Mouse (Mus musculus): ENCODE measurements around the gene Erc2. TPM values are rescaled to one million over a fixed set of nuclear protein-coding genes. Genes with fewer than 3 reads are reported as not detected.

The Erc2 gene
- polyA plus RNA-seq, 1 experiment from 2014 or later, result 33.9 TPM

GRCm38 (mm10) chr14:27674096-27674495, 51.9 kb downstream of the Erc2 start:
- H3K27ac ChIP-seq (ENCODE audit: low read depth, low read length), result no peak overlapping the region
- no peak overlapping the region for H3K4me2 ChIP-seq (replicated peaks; ENCODE audit: low read depth, low read length)
- ATAC-seq (ENCODE audit: low FRiP score), result no peak
- no peaks in the 10 kb centered on the region for H3K4me1 ChIP-seq (replicated peaks; ENCODE audit: control insufficient read depth, insufficient read depth, low read length)
- H3K9ac ChIP-seq (ENCODE audit: low read depth, low read length), result no peak overlapping the region
- DNase-seq (ENCODE audit: low spot score), result no peak
- no peaks in the 10 kb centered on the region for H3K27me3 ChIP-seq (ENCODE audit: control insufficient read depth, insufficient read depth, low read length)
- WGBS, result 73% methylated on average over 4 of the region's 4 CpGs
- no peaks in the 10 kb centered on the region for H3K36me3 ChIP-seq (ENCODE audit: control insufficient read depth, insufficient read depth, low read length)
- H3K9me3 ChIP-seq (ENCODE audit: control insufficient read depth, low read length), result no peaks in the 10 kb centered on the region
- no peak overlapping the region for H3K4me3 ChIP-seq (ENCODE audit: low read depth, low read length)

- Histone ChIP-seq H3K27ac (ENCODE audit: low read depth, low read length) (no peak overlapping the region), H3K4me3 (ENCODE audit: low read depth, low read length) (no peak overlapping the region), H3K4me1 (replicated peaks; ENCODE audit: control insufficient read depth, insufficient read depth, low read length) (no peaks in the 10 kb centered on the region), H3K36me3 (ENCODE audit: control insufficient read depth, insufficient read depth, low read length) (no peaks in the 10 kb centered on the region), H3K27me3 (ENCODE audit: control insufficient read depth, insufficient read depth, low read length) (no peaks in the 10 kb centered on the region), H3K9ac (ENCODE audit: low read depth, low read length) (no peak overlapping the region), H3K9me3 (ENCODE audit: control insufficient read depth, low read length) (no peaks in the 10 kb centered on the region), H3K4me2 (replicated peaks; ENCODE audit: low read depth, low read length) (no peak overlapping the region)
- ATAC-seq (ENCODE audit: low FRiP score) (no peak), DNase-seq (ENCODE audit: low spot score) (no peak)
- 83% methylated on average over 10 of the region's 10 CpGs for WGBS
Measured at GRCm38 (mm10) chr14:27674561-27674960, 52.3 kb downstream of the Erc2 start.

- Histone ChIP-seq H3K9me3 (ENCODE audit: control insufficient read depth, low read length) (no peaks in the 10 kb centered on the region), H3K4me2 (replicated peaks; ENCODE audit: low read depth, low read length) (no peak overlapping the region), H3K36me3 (ENCODE audit: control insufficient read depth, insufficient read depth, low read length) (no peaks in the 10 kb centered on the region), H3K9ac (ENCODE audit: low read depth, low read length) (no peak overlapping the region), H3K27me3 (ENCODE audit: control insufficient read depth, insufficient read depth, low read length) (no peaks in the 10 kb centered on the region), H3K4me3 (ENCODE audit: low read depth, low read length) (no peak overlapping the region), H3K4me1 (replicated peaks; ENCODE audit: control insufficient read depth, insufficient read depth, low read length) (no peaks in the 10 kb centered on the region), H3K27ac (ENCODE audit: low read depth, low read length) (no peak overlapping the region)
- DNase-seq (ENCODE audit: low spot score) (no peak), ATAC-seq (ENCODE audit: low FRiP score) (no peak)
- 86% methylated on average over 6 of the region's 6 CpGs for WGBS
Measured at GRCm38 (mm10) chr14:27675071-27675470, 52.8 kb downstream of the Erc2 start.

GRCm38 (mm10) chr14:27682368-27683052, 60.3 kb downstream of the Erc2 start:
- ATAC-seq (ENCODE audit: low FRiP score), result no peak
- Histone ChIP-seq H3K9me3 (ENCODE audit: control insufficient read depth, low read length) (no peaks in the 10 kb centered on the region), H3K36me3 (ENCODE audit: control insufficient read depth, insufficient read depth, low read length) (no peaks in the 10 kb centered on the region), H3K27me3 (ENCODE audit: control insufficient read depth, insufficient read depth, low read length) (no peaks in the 10 kb centered on the region), H3K9ac (ENCODE audit: low read depth, low read length) (no peak overlapping the region), H3K4me1 (replicated peaks; ENCODE audit: control insufficient read depth, insufficient read depth, low read length) (no peaks in the 10 kb centered on the region), H3K4me3 (ENCODE audit: low read depth, low read length) (no peak overlapping the region), H3K4me2 (replicated peaks; ENCODE audit: low read depth, low read length) (no peak overlapping the region), H3K27ac (ENCODE audit: low read depth, low read length) (no peak overlapping the region)
- no peak for DNase-seq (ENCODE audit: low spot score)
- 90% methylated on average over 3 of the region's 3 CpGs for WGBS

DNA sequence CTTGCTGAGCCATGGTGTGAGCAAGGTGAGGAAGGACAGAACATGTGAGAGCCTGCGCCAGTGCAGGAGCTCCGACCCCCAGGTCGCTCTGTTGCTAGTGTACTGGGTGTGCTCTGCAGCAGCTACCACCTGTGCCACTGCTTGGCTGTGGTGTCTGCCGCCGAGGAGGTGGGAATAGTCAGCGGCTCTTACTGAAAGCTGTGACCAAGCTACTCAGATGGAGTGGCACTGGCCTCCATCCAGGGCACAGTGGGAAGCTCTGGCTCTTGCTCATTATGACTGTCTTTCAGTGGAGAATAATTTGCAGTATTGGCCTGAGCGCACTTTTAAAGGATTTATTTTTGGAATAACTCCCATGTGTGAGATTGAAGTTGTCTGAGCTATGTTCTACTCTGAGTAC, 73.6 kb downstream of the Erc2 start:
- H3K27ac ChIP-seq (ENCODE audit: low read depth, low read length), result no peak overlapping the region
- no peak overlapping the region for H3K4me3 ChIP-seq (ENCODE audit: low read depth, low read length)
- WGBS, result 96% methylated on average over 7 of the region's 7 CpGs
- no peak overlapping the region for H3K9ac ChIP-seq (ENCODE audit: low read depth, low read length)
- H3K4me1 ChIP-seq (replicated peaks; ENCODE audit: control insufficient read depth, insufficient read depth, low read length), result no peaks in the 10 kb centered on the region
- H3K27me3 ChIP-seq (ENCODE audit: control insufficient read depth, insufficient read depth, low read length), result no peaks in the 10 kb centered on the region
- no peaks in the 10 kb centered on the region for H3K36me3 ChIP-seq (ENCODE audit: control insufficient read depth, insufficient read depth, low read length)
- no peak for DNase-seq (ENCODE audit: low spot score)
- ATAC-seq (ENCODE audit: low FRiP score), result no peak
- no peaks in the 10 kb centered on the region for H3K9me3 ChIP-seq (ENCODE audit: control insufficient read depth, low read length)
- no peak overlapping the region for H3K4me2 ChIP-seq (replicated peaks; ENCODE audit: low read depth, low read length)

GRCm38 (mm10) chr14:27717364-27717763, 95.1 kb downstream of the Erc2 start:
- Histone ChIP-seq H3K9ac (ENCODE audit: low read depth, low read length) (no peak overlapping the region), H3K27ac (ENCODE audit: low read depth, low read length) (no peak overlapping the region), H3K4me1 (replicated peaks; ENCODE audit: control insufficient read depth, insufficient read depth, low read length) (no peaks in the 10 kb centered on the region), H3K9me3 (ENCODE audit: control insufficient read depth, low read length) (no peaks in the 10 kb centered on the region), H3K4me2 (replicated peaks; ENCODE audit: low read depth, low read length) (no peak overlapping the region), H3K36me3 (ENCODE audit: control insufficient read depth, insufficient read depth, low read length) (no peaks in the 10 kb centered on the region), H3K27me3 (ENCODE audit: control insufficient read depth, insufficient read depth, low read length) (no peaks in the 10 kb centered on the region), H3K4me3 (ENCODE audit: low read depth, low read length) (no peak overlapping the region)
- DNase-seq (ENCODE audit: low spot score) (no peak), ATAC-seq (ENCODE audit: low FRiP score) (no peak)
- 77% methylated on average over 7 of the region's 7 CpGs for WGBS

DNA sequence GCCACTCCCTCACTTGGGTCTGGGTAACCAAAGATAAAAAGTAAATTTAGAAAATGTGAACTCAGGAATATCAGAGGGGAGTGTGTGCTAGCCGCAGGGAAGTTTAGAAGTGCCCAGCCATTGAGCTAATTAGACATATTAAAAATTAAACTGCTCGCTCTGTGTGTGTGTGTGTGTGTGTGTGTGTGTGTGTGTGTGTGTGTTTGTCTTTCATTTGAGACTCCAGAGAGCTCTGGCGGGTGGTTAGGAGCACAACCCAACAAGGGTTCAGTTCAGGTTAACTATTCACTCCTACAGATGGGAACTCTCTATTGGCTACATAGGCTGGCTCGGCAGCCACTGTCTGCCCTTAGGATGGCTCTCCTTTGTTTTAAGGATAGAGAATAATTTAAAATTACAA, 97.4 kb downstream of the Erc2 start:
- no peaks in the 10 kb centered on the region for H3K27me3 ChIP-seq (ENCODE audit: control insufficient read depth, insufficient read depth, low read length)
- no peaks in the 10 kb centered on the region for H3K36me3 ChIP-seq (ENCODE audit: control insufficient read depth, insufficient read depth, low read length)
- no peaks in the 10 kb centered on the region for H3K9me3 ChIP-seq (ENCODE audit: control insufficient read depth, low read length)
- no peak overlapping the region for H3K27ac ChIP-seq (ENCODE audit: low read depth, low read length)
- no peak overlapping the region for H3K4me3 ChIP-seq (ENCODE audit: low read depth, low read length)
- H3K4me1 ChIP-seq (replicated peaks; ENCODE audit: control insufficient read depth, insufficient read depth, low read length), result no peaks in the 10 kb centered on the region
- no peak overlapping the region for H3K9ac ChIP-seq (ENCODE audit: low read depth, low read length)
- no peak for DNase-seq (ENCODE audit: low spot score)
- no peak overlapping the region for H3K4me2 ChIP-seq (replicated peaks; ENCODE audit: low read depth, low read length)
- no peak for ATAC-seq (ENCODE audit: low FRiP score)
- WGBS, result 82% methylated on average over 4 of the region's 4 CpGs

GRCm38 (mm10) chr14:27720944-27721343, 98.7 kb downstream of the Erc2 start:
- H3K36me3 ChIP-seq (ENCODE audit: control insufficient read depth, insufficient read depth, low read length), result no peaks in the 10 kb centered on the region
- DNase-seq (ENCODE audit: low spot score), result no peak
- no peaks in the 10 kb centered on the region for H3K9me3 ChIP-seq (ENCODE audit: control insufficient read depth, low read length)
- H3K27me3 ChIP-seq (ENCODE audit: control insufficient read depth, insufficient read depth, low read length), result no peaks in the 10 kb centered on the region
- 96% methylated on average over 3 of the region's 3 CpGs for WGBS
- ATAC-seq (ENCODE audit: low FRiP score), result no peak
- no peaks in the 10 kb centered on the region for H3K4me1 ChIP-seq (replicated peaks; ENCODE audit: control insufficient read depth, insufficient read depth, low read length)
- H3K9ac ChIP-seq (ENCODE audit: low read depth, low read length), result no peak overlapping the region
- no peak overlapping the region for H3K4me3 ChIP-seq (ENCODE audit: low read depth, low read length)
- H3K4me2 ChIP-seq (replicated peaks; ENCODE audit: low read depth, low read length), result no peak overlapping the region
- H3K27ac ChIP-seq (ENCODE audit: low read depth, low read length), result no peak overlapping the region

DNA sequence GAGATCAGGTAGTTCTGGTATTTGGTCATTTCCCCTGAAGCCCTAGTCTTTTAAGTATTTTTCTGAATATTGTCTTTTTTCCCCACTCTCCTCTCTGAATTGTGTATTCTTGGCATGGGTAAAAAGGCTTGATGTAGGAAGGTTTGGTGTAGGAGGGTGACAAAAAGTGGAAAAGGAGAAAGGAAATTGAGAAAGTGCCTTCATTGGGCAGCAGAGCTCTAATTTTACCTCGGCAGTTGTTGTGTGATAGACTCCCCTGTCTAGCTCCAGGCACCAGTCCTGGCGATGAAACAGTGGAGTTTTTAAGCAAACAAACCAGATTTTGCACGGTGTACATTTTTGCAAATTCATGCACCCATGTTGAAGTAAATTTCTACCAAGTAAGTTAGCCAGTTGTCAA, 99.5 kb downstream of the Erc2 start:
- WGBS, result 86% methylated on average over 3 of the region's 3 CpGs
- H3K4me1 ChIP-seq (replicated peaks; ENCODE audit: control insufficient read depth, insufficient read depth, low read length), result no peaks in the 10 kb centered on the region
- no peak for ATAC-seq (ENCODE audit: low FRiP score)

More for the DNA sequence above, 99.5 kb downstream of the Erc2 start:
- Histone ChIP-seq H3K4me2 (replicated peaks; ENCODE audit: low read depth, low read length) (no peak overlapping the region), H3K27me3 (ENCODE audit: control insufficient read depth, insufficient read depth, low read length) (no peaks in the 10 kb centered on the region), H3K9me3 (ENCODE audit: control insufficient read depth, low read length) (no peaks in the 10 kb centered on the region), H3K9ac (ENCODE audit: low read depth, low read length) (no peak overlapping the region), H3K27ac (ENCODE audit: low read depth, low read length) (no peak overlapping the region), H3K36me3 (ENCODE audit: control insufficient read depth, insufficient read depth, low read length) (no peaks in the 10 kb centered on the region), H3K4me3 (ENCODE audit: low read depth, low read length) (no peak overlapping the region)
- DNase-seq (ENCODE audit: low spot score), result no peak

All from hindbrain, embryonic 11.5 days (tissue).